In the genomic region with DNA sequence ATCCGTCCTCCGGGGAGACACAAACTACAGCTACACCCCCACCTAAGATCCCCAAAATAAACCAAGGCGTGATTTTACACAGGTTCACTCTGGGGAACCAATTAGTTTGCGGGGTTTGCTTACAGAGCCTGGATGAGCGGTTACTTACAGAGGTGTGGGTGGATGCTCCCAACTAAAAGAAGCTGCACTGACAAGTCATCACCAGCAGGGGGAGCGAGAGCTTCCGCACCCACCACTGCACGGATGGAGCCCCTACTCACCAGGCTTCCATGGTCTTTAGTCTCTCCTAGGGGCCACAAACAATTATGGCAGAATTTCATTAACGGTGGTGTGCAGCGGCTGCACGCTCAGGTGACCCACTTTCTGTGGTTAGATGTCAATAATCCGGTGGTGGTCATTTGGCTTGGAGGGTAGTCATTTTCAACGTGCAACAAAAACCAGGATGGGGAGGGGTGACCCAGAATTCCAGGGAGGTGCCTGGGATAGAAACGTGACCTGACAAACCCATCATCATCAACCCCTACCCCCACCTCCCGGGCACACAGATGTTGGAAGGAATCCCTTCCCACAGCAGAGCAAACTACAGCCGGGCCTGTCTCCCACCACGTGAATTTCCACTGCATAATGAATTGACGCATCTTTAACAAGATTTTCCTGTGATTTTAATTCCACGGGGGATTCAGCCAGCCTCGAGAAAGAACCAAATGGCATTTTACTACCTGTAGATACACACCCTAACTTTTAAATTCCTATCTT, we compare ENCODE assay signal across 8 mouse cellular contexts.
DNase-seq lines count a peak whose midpoint lies in the region; ATAC-seq and TF ChIP-seq lines count a peak whose summit lies in the region.

No protein-coding gene starts in this region.

- H3K4me3 ChIP-seq in testis, adult 2 months (ENCODE audit: control insufficient read depth, low read depth, low read length): no peak overlapping the region

- no peaks in the 10 kb centered on the region for H3K36me3 ChIP-seq in testis, adult 2 months (ENCODE audit: control insufficient read depth, insufficient read depth, low read length)

- peak; percentile 89 for TF ChIP-seq CTCF in testis, adult 2 months (IDR thresholded peaks at IDR 0.05; ENCODE audit: control insufficient read depth, insufficient read depth, insufficient replicate concordance, low read depth, low read length)

- H3K27me3 ChIP-seq in testis, adult 2 months (ENCODE audit: control insufficient read depth, insufficient read depth, low read length): no peaks in the 10 kb centered on the region

- ATAC-seq in cerebellum, adult (ENCODE audit: insufficient number of reproducible peaks, low FRiP score, low TSS enrichment): no peak; the same call in 1 of the 2 replicates

- DNase-seq in cerebellum, adult 11 months: peak; percentile 62
- no peak for DNase-seq in testis, postnatal 10 days (ENCODE audit: low spot score)
- DNase-seq in layer of hippocampus, postnatal 25 days (ENCODE audit: extremely low spot score in 1 of 2, low spot score in 1 of 2): peak; percentile 16 to 28
- peak; percentile 84 for DNase-seq in retina, embryonic 14.5 days (ENCODE audit: low spot score)
- DNase-seq in thymus, postnatal 0 days (ENCODE audit: low spot score): no peak
- DNase-seq in urinary bladder, postnatal 14 days (ENCODE audit: low spot score): no peak

- TF ChIP-seq POLR2A in testis, adult 2 months (IDR thresholded peaks at IDR 0.05; ENCODE audit: control insufficient read depth, low read depth, low read length): no peak

- H3K27ac ChIP-seq in testis, adult 2 months (ENCODE audit: control insufficient read depth, insufficient read depth, low read depth, low read length): no peak overlapping the region

- no peaks in the 10 kb centered on the region for H3K4me1 ChIP-seq in testis, adult 2 months (ENCODE audit: control insufficient read depth, insufficient read depth, low read length)

Comparison
In these comparisons a context has a peak if more than half of its experiments do, and no peak if none do; other contexts are left out.
1. DNase-seq: peak in cerebellum, adult 11 months (single experiment), layer of hippocampus, postnatal 25 days (2 of 2) and retina, embryonic 14.5 days (single experiment); none in testis, postnatal 10 days (single experiment), thymus, postnatal 0 days (single experiment) and urinary bladder, postnatal 14 days (single experiment).